Mouse (Mus musculus) megakaryocyte, adult 5-6 weeks (primary cell): ENCODE data around the gene Il1rn. TPM values are rescaled to one million over a fixed set of nuclear protein-coding genes. Genes with fewer than 3 reads are reported as not detected.
A peak's percentile ranks its signal among the peaks of the same experiment; 100 is the strongest.

ENCODE experiments used
- ATAC-seq: 2 replicates; pipeline ENCODE4 v1.8.0; 2016; ENCODE audit warnings: mild to moderate bottlenecking, inconsistent platforms; ENCODE audit not compliant: poor library complexity, severe bottlenecking
- total RNA-seq, 2 experiments: library from RNA; stranded (forward) in 1 of 2; stranded (reverse) in 1 of 2; fragments of 153-499, 151-499 nt in 1 of 2; fragments of 221-1000, 200-1000 nt in 1 of 2; gene quantifications; 2 replicates each; pipeline versions ENCODE4 v1.2.3 to v1.2.4; 2015 to 2017

Il1rn gene
- total RNA-seq (2015) (43.0 and 51.1 TPM in 2 replicates), total RNA-seq (2017) (35.8 and 35.9 TPM in 2 replicates)

GRCm38 (mm10) chr2:24336545-24336944 is at the start of gene Il1rn:
Gene Il1rn (plus strand): TSS chr2:24336853.
- no peak for ATAC-seq

GRCm38 (mm10) chr2:24290896-24291295 is 45.8 kb upstream of the Il1rn start, which contains the start of gene Il1f10:
Gene Il1f10 (plus strand): TSS chr2:24291196.
- no peak for ATAC-seq

- no peak for ATAC-seq
These were observed 42.0 kb upstream of the Il1rn start for GRCm38 (mm10) chr2:24294616-24295015.

GRCm38 (mm10) chr2:24296837-24297236 is 39.8 kb upstream of the Il1rn start:
- ATAC-seq = peak; percentile 88

- ATAC-seq = peak; percentile 93
These were observed 25.2 kb upstream of the Il1rn start for GRCm38 (mm10) chr2:24311302-24312001.

GRCm38 (mm10) chr2:24316919-24317318 is 19.7 kb upstream of the Il1rn start:
- ATAC-seq = 0 out of 2 replicates have a peak, but pooled peaks have one; percentile 34

GRCm38 (mm10) chr2:24317919-24318598 is 18.6 kb upstream of the Il1rn start:
- ATAC-seq = peak; percentile 90

- peak; percentile 66 for ATAC-seq
These were observed 1.3 kb upstream of the Il1rn start for GRCm38 (mm10) chr2:24335333-24335732.

- ATAC-seq = no peak
These were observed 4.8 kb downstream of the Il1rn start for GRCm38 (mm10) chr2:24341395-24341885.

- ATAC-seq = no peak
These were observed 8.0 kb downstream of the Il1rn start for GRCm38 (mm10) chr2:24344619-24345018.

GRCm38 (mm10) chr2:24345056-24345455 is 8.4 kb downstream of the Il1rn start:
- peak; percentile 86 for ATAC-seq

GRCm38 (mm10) chr2:24347926-24348325 is 11.3 kb downstream of the Il1rn start:
- ATAC-seq = no peak

- ATAC-seq = no peak
These were observed 14.5 kb downstream of the Il1rn start for GRCm38 (mm10) chr2:24351159-24351558.

- no peak for ATAC-seq
These were observed 16.4 kb downstream of the Il1rn start for GRCm38 (mm10) chr2:24353042-24353441.

- no peak for ATAC-seq
These were observed 21.0 kb downstream of the Il1rn start for GRCm38 (mm10) chr2:24357642-24358041.

GRCm38 (mm10) chr2:24359347-24359746 is 22.7 kb downstream of the Il1rn start:
- ATAC-seq = no peak

GRCm38 (mm10) chr2:24363818-24364217 is 27.2 kb downstream of the Il1rn start:
- ATAC-seq = no peak

GRCm38 (mm10) chr2:24366214-24366975 is 29.7 kb downstream of the Il1rn start:
- ATAC-seq = no peak

- peak; percentile 77 for ATAC-seq
These were observed 30.6 kb downstream of the Il1rn start, which contains the start of gene Psd4 for GRCm38 (mm10) chr2:24367030-24367894. Gene Psd4 (plus strand): TSS chr2:24367580.

GRCm38 (mm10) chr2:24367895-24368261 is 31.2 kb downstream of the Il1rn start:
- ATAC-seq = no peak
